Mouse (Mus musculus) cerebellum, postnatal 36 days (tissue): ENCODE results near the gene Ephb4.
A peak's percentile ranks its signal among the peaks of the same experiment; 100 is the strongest.

Source experiments
- DNase-seq, 2 experiments: peaks; one replicate each; pipeline ENCODE4 v3.0.0; 2021 to 2022; ENCODE audit warnings: mixed read lengths in 2 of 2

Gene Ephb4

GRCm38 (mm10) chr5:137374521-137375080, 24.7 kb downstream of the Ephb4 start:
- no peak for DNase-seq

- no peak for DNase-seq
These were observed 25.7 kb downstream of the Ephb4 start for GRCm38 (mm10) chr5:137375627-137376026.

GRCm38 (mm10) chr5:137376198-137376597, 26.3 kb downstream of the Ephb4 start:
- DNase-seq: no peak

GRCm38 (mm10) chr5:137376722-137377121, 26.8 kb downstream of the Ephb4 start:
- DNase-seq: no peak

- DNase-seq: no peak
These were observed 27.3 kb downstream of the Ephb4 start for GRCm38 (mm10) chr5:137377176-137377575.

GRCm38 (mm10) chr5:137377603-137378002, 27.7 kb downstream of the Ephb4 start:
- no peak for DNase-seq

- DNase-seq: peak; percentile 47 to 53
These were observed 31.2 kb downstream of the Ephb4 start for GRCm38 (mm10) chr5:137381152-137381551.

GRCm38 (mm10) chr5:137383441-137383840, 33.5 kb downstream of the Ephb4 start:
- DNase-seq: no peak

- no peak for DNase-seq
These were observed 36.8 kb downstream of the Ephb4 start for GRCm38 (mm10) chr5:137386712-137387111.

- DNase-seq: no peak
These were observed 41.7 kb downstream of the Ephb4 start for GRCm38 (mm10) chr5:137391641-137392040.

GRCm38 (mm10) chr5:137394456-137394855, 44.5 kb downstream of the Ephb4 start:
- DNase-seq: no peak

- DNase-seq: no peak
These were observed 54.2 kb downstream of the Ephb4 start for GRCm38 (mm10) chr5:137404081-137404480.

- no peak for DNase-seq
These were observed 59.5 kb downstream of the Ephb4 start for GRCm38 (mm10) chr5:137409451-137409850.

- no peak for DNase-seq
These were observed 60.2 kb downstream of the Ephb4 start for GRCm38 (mm10) chr5:137410066-137410465.

GRCm38 (mm10) chr5:137410549-137410948, 60.6 kb downstream of the Ephb4 start:
- no peak for DNase-seq

GRCm38 (mm10) chr5:137411235-137411634, 61.3 kb downstream of the Ephb4 start:
- DNase-seq: no peak

- no peak for DNase-seq
These were observed 64.3 kb downstream of the Ephb4 start for GRCm38 (mm10) chr5:137414253-137414652.

GRCm38 (mm10) chr5:137419105-137419504, 69.2 kb downstream of the Ephb4 start:
- no peak for DNase-seq

GRCm38 (mm10) chr5:137419841-137420240, 69.9 kb downstream of the Ephb4 start:
- no peak for DNase-seq

- no peak for DNase-seq
These were observed 75.7 kb downstream of the Ephb4 start for GRCm38 (mm10) chr5:137425648-137426047.
